Mouse (Mus musculus) gastrocnemius, postnatal 10 days (tissue): Measurements from ENCODE around the gene Zfp672. TPM values are rescaled to one million over a fixed set of nuclear protein-coding genes. Genes with fewer than 3 reads are reported as not detected.
"Not testable (repeated sequence)": the region's sequence is repeated elsewhere in the genome, so short reads cannot be mapped to it uniquely, and the experiment has no call there.

ENCODE experiments used
- DNase-seq: peaks from one replicate; pipeline ENCODE4 v3.0.0; 2021; ENCODE audit warnings: mixed read lengths
- total RNA-seq, 2 experiments: library from RNA; stranded (reverse); gene quantifications; 2 replicates each; pipeline ENCODE4 v1.2.3; 2021

Gene Zfp672
- total RNA-seq, 2 experiments from 2014 or later = 31.0 to 41.3 TPM

- no peak for DNase-seq
Measured at GRCm38 (mm10) chr11:58324614-58325229, 5.4 kb downstream of the Zfp672 start.

GRCm38 (mm10) chr11:58323570-58324340 lies 6.4 kb downstream of the Zfp672 start:
- DNase-seq = no peak

- DNase-seq = peak; percentile 97
Measured at GRCm38 (mm10) chr11:58322824-58323569, 7.1 kb downstream of the Zfp672 start.

GRCm38 (mm10) chr11:58316768-58317390 lies 13.3 kb downstream of the Zfp672 start:
- DNase-seq = no peak

- no peak for DNase-seq
Measured at GRCm38 (mm10) chr11:58316344-58316743, 13.8 kb downstream of the Zfp672 start.

GRCm38 (mm10) chr11:58315536-58316168 lies 14.5 kb downstream of the Zfp672 start:
- DNase-seq = no peak

- no peak for DNase-seq
Measured at GRCm38 (mm10) chr11:58314069-58314468, 16.1 kb downstream of the Zfp672 start.

GRCm38 (mm10) chr11:58308661-58309060 lies 21.5 kb downstream of the Zfp672 start:
- DNase-seq = no peak

- DNase-seq = peak; percentile 53
Measured at GRCm38 (mm10) chr11:58307411-58308080, 22.6 kb downstream of the Zfp672 start.

- peak; percentile 93 for DNase-seq
Measured at GRCm38 (mm10) chr11:58306860-58307308, 23.3 kb downstream of the Zfp672 start, which contains the start of gene Zfp692. Zfp692 (plus strand) TSS chr11:58307069.

- DNase-seq = not testable (repeated sequence)
Measured at GRCm38 (mm10) chr11:58305299-58305698, 24.8 kb downstream of the Zfp672 start.

GRCm38 (mm10) chr11:58303594-58303993 lies 26.5 kb downstream of the Zfp672 start:
- no peak for DNase-seq

GRCm38 (mm10) chr11:58302774-58303445 lies 27.2 kb downstream of the Zfp672 start:
- DNase-seq = no peak

- peak; percentile 92 for DNase-seq
Measured at GRCm38 (mm10) chr11:58301837-58302754, 28.0 kb downstream of the Zfp672 start.

- peak; percentile 61 for DNase-seq
Measured at GRCm38 (mm10) chr11:58301057-58301456, 29.1 kb downstream of the Zfp672 start.

- DNase-seq = no peak
Measured at GRCm38 (mm10) chr11:58297396-58297795, 32.7 kb downstream of the Zfp672 start.

GRCm38 (mm10) chr11:58292791-58293190 lies 37.3 kb downstream of the Zfp672 start:
- no peak for DNase-seq

- no peak for DNase-seq
Measured at GRCm38 (mm10) chr11:58290812-58291211, 39.3 kb downstream of the Zfp672 start.

GRCm38 (mm10) chr11:58289992-58290682 lies 40.0 kb downstream of the Zfp672 start:
- no peak for DNase-seq
